8 mouse cellular contexts compared by ENCODE assay signal in the genomic region with DNA sequence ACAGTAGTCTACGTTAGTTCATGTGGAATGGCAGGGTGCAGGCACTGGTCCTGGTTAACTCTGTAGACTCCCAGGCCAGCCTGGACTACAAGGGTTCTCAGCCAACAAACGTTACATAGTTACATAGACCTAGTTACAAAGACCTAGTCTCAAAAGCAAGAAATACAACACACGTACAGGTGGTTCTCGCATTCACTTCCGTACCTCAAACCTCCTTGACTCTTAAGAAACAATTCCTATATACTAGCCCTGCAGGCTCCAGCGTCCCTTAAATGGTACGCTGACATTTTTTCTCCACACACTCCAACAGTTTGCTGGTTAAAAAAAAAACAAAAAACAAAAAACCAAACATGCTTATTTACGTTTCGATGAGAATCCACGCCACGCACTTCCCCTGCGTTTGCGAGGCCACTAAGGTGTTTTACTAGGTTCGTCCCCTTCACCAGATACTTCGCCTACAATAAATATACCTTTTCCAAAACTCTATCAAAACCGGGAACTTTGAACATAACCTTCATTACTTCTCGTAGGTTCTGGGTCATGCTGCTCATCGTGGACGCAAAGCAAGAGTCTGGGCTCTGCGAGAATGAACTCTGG. TPM values are rescaled to one million over a fixed set of nuclear protein-coding genes. Genes with fewer than 3 reads are reported as not detected.
DNase-seq lines count a peak whose midpoint lies in the region; ATAC-seq and TF ChIP-seq lines count a peak whose summit lies in the region.

No protein-coding gene starts in this region.

- no peak for TF ChIP-seq CTCF in testis, adult 2 months (IDR thresholded peaks at IDR 0.05; ENCODE audit: control insufficient read depth, insufficient read depth, insufficient replicate concordance, low read depth, low read length)

- H3K27ac ChIP-seq in testis, adult 2 months (ENCODE audit: control insufficient read depth, insufficient read depth, low read depth, low read length): peak overlapping the region; percentile 54; the same call in 1 of the 2 replicates
- peak overlapping the region; percentile 96 for H3K27ac ChIP-seq in embryonic facial prominence, embryonic 10.5 days (replicated peaks)
- peak overlapping the region; percentile 72 for H3K27ac ChIP-seq in hindbrain, embryonic 16.5 days (ENCODE audit: low read depth, low read length)

- ATAC-seq in hindbrain, embryonic 16.5 days: no peak

- H3K9me3 ChIP-seq in embryonic facial prominence, embryonic 10.5 days: no peaks in the 10 kb centered on the region
- no peaks in the 10 kb centered on the region for H3K9me3 ChIP-seq in hindbrain, embryonic 16.5 days (ENCODE audit: control insufficient read depth, low read length)

- H3K27me3 ChIP-seq in testis, adult 2 months (ENCODE audit: control insufficient read depth, insufficient read depth, low read length): no peaks in the 10 kb centered on the region
- H3K27me3 ChIP-seq in embryonic facial prominence, embryonic 10.5 days (replicated peaks; ENCODE audit: low read depth, poor library complexity, severe bottlenecking): no peaks in the 10 kb centered on the region
- no peaks in the 10 kb centered on the region for H3K27me3 ChIP-seq in hindbrain, embryonic 16.5 days (replicated peaks; ENCODE audit: control insufficient read depth, insufficient read depth, low read length)

- peak overlapping the region; percentile 78 for H3K4me2 ChIP-seq in hindbrain, embryonic 16.5 days (ENCODE audit: low read length)

- DNase-seq in testis, postnatal 10 days (ENCODE audit: low spot score): no peak
- peak; percentile 19 for DNase-seq in embryonic facial prominence, embryonic 10.5 days (ENCODE audit: low spot score)
- DNase-seq in mesoderm, embryonic 11.5 days (ENCODE audit: low read depth, low spot score): peak; percentile 11
- DNase-seq in ovary, adult 18-20 months (ENCODE audit: low spot score): no peak
- no peak for DNase-seq in spleen, postnatal 36 days (ENCODE audit: low spot score in 2 of 2)
- DNase-seq in adrenal gland, adult 18-20 months (ENCODE audit: low spot score in 2 of 2): no peak

- 5% methylated on average over 20 of the region's 20 CpGs for WGBS in embryonic facial prominence, embryonic 10.5 days
- 2% methylated on average over 20 of the region's 20 CpGs for WGBS in hindbrain, embryonic 16.5 days

- H3K36me3 ChIP-seq in testis, adult 2 months (ENCODE audit: control insufficient read depth, insufficient read depth, low read length): no peaks in the 10 kb centered on the region
- peaks cover 19% of the 10 kb centered on the region for H3K36me3 ChIP-seq in embryonic facial prominence, embryonic 10.5 days (replicated peaks)
- H3K36me3 ChIP-seq in hindbrain, embryonic 16.5 days (ENCODE audit: control insufficient read depth, insufficient read depth, low read length): no peaks in the 10 kb centered on the region

- H3K9ac ChIP-seq in hindbrain, embryonic 16.5 days (ENCODE audit: low read depth, low read length): peak overlapping the region; percentile 92

- no peak for TF ChIP-seq POLR2A in testis, adult 2 months (IDR thresholded peaks at IDR 0.05; ENCODE audit: control insufficient read depth, low read depth, low read length)

- H3K4me1 ChIP-seq in testis, adult 2 months (ENCODE audit: control insufficient read depth, insufficient read depth, low read length): peaks cover 3% of the 10 kb centered on the region
- H3K4me1 ChIP-seq in embryonic facial prominence, embryonic 10.5 days: peaks cover 22% of the 10 kb centered on the region
- H3K4me1 ChIP-seq in hindbrain, embryonic 16.5 days (ENCODE audit: control insufficient read depth, insufficient read depth, low read depth, low read length): peaks cover 20% of the 10 kb centered on the region

- peak overlapping the region; percentile 91 for H3K4me3 ChIP-seq in testis, adult 2 months (ENCODE audit: control insufficient read depth, low read depth, low read length)
- H3K4me3 ChIP-seq in embryonic facial prominence, embryonic 10.5 days: peak overlapping the region; percentile 97
- peak overlapping the region; percentile 96 for H3K4me3 ChIP-seq in hindbrain, embryonic 16.5 days (ENCODE audit: low read length)

RNA-seq across cellular contexts. Expression of gene Acot13, which starts 0.5 kb away (rescaled TPM):
- polyA plus RNA-seq in testis, adult 2 months (2012; rRNA removed): 8.4 and 10.2 TPM in 2 replicates
- polyA plus RNA-seq in embryonic facial prominence, embryonic 10.5 days (2016; fragmentation: Nextera tagmentation; extraction: Ambion mirVana): 55.1 and 65.5 TPM in 2 replicates
- 59.4 and 66.5 TPM in 2 replicates for polyA plus RNA-seq in hindbrain, embryonic 16.5 days (2015; fragmentation: Nextera tagmentation; extraction: Ambion mirVana)
- total RNA-seq in adrenal gland, adult 18-20 months (2021): 10 to 100 TPM; 67.1 to 80.5 TPM

RNA-seq across cellular contexts. Expression of gene Tdp2, which starts 0.6 kb away (rescaled TPM):
- polyA plus RNA-seq in testis, adult 2 months (2012; rRNA removed): 16.3 and 21.0 TPM in 2 replicates
- 71.9 and 74.9 TPM in 2 replicates for polyA plus RNA-seq in embryonic facial prominence, embryonic 10.5 days (2016; fragmentation: Nextera tagmentation; extraction: Ambion mirVana)
- 31.0 and 35.4 TPM in 2 replicates for polyA plus RNA-seq in hindbrain, embryonic 16.5 days (2015; fragmentation: Nextera tagmentation; extraction: Ambion mirVana)
- 10 to 100 TPM; 15.8 to 19.8 TPM for total RNA-seq in adrenal gland, adult 18-20 months (2021)

RNA-seq across cellular contexts. Expression of gene D130043K22Rik, which starts 14.1 kb away (rescaled TPM):
- 1.5 and 1.6 TPM in 2 replicates for polyA plus RNA-seq in testis, adult 2 months (2012; rRNA removed)
- 0.19 and 0.27 TPM in 2 replicates for polyA plus RNA-seq in embryonic facial prominence, embryonic 10.5 days (2016; fragmentation: Nextera tagmentation; extraction: Ambion mirVana)
- 9.5 and 9.6 TPM in 2 replicates for polyA plus RNA-seq in hindbrain, embryonic 16.5 days (2015; fragmentation: Nextera tagmentation; extraction: Ambion mirVana)
- under 1 TPM; 0.51 to 0.66 TPM for total RNA-seq in adrenal gland, adult 18-20 months (2021)

RNA-seq across cellular contexts. Expression of gene BC005537, which starts 29.4 kb away (rescaled TPM):
- polyA plus RNA-seq in testis, adult 2 months (2012; rRNA removed): 51.9 and 60.0 TPM in 2 replicates
- polyA plus RNA-seq in embryonic facial prominence, embryonic 10.5 days (2016; fragmentation: Nextera tagmentation; extraction: Ambion mirVana): 10.2 and 11.2 TPM in 2 replicates
- polyA plus RNA-seq in hindbrain, embryonic 16.5 days (2015; fragmentation: Nextera tagmentation; extraction: Ambion mirVana): 17.3 and 20.7 TPM in 2 replicates
- total RNA-seq in adrenal gland, adult 18-20 months (2021): 100 to 1,000 TPM; 173 to 246 TPM

Comparison
In these comparisons a context has a peak if more than half of its experiments do, and no peak if none do; other contexts are left out.
1. DNase-seq: peak in embryonic facial prominence, embryonic 10.5 days (single experiment) and mesoderm, embryonic 11.5 days (single experiment); none in testis, postnatal 10 days (single experiment), ovary, adult 18-20 months (single experiment), spleen, postnatal 36 days (0 of 2) and adrenal gland, adult 18-20 months (0 of 2).
2. Peak in every context shown above with its lines, with median percentiles within 50 percentile points of each other: H3K27ac ChIP-seq and H3K4me3 ChIP-seq.